Mouse (Mus musculus) right cerebral cortex, adult 18-20 months (tissue): ENCODE results near the gene Rarb.

Experiments used
- DNase-seq: peaks from one replicate; pipeline ENCODE4 v3.0.0; 2022; ENCODE audit warnings: mixed read lengths

Gene Rarb

DNA sequence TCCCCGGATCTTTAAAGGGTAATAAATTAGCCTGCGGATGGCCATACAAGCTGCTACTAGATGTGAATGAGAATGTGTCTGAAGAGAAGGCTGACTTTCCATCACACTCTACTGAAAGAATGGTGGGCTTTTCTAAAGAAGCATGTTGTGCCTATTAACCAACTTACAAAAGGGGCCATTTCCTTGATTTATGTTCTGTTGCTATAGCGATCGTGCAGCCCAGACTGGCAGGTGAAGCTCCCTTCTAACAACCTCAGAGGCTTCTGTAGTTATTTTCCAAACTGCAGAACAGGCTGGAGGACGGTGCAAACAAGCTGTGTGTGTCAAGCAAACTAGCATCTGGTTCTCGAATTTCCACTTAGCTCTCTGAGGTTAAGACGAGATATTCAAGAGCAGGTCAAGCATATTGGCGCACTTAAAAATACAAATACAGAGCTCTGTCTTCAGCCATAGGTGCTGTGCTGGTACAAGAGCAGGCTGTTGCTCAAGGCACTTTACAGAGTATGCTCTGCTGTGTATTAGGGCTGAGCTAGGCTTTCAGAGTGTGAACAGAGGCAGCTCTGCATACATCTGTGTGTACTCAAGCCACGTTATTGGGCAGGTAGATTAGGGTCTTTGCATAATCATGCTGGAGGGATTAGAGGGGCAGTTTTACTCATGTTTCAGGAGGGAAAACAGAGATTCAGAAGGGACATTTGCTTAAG, 85.2 kb downstream of the Rarb start:
- no peak for DNase-seq

- no peak for DNase-seq
Measured at GRCm38 (mm10) chr14:16732054-16732453, 86.9 kb downstream of the Rarb start.

GRCm38 (mm10) chr14:16728175-16728838, 90.6 kb downstream of the Rarb start:
- no peak for DNase-seq

- no peak for DNase-seq
Measured at GRCm38 (mm10) chr14:16723991-16724390, 95.0 kb downstream of the Rarb start.

- DNase-seq: no peak
Measured at GRCm38 (mm10) chr14:16717821-16718220, 101.1 kb downstream of the Rarb start.

DNA sequence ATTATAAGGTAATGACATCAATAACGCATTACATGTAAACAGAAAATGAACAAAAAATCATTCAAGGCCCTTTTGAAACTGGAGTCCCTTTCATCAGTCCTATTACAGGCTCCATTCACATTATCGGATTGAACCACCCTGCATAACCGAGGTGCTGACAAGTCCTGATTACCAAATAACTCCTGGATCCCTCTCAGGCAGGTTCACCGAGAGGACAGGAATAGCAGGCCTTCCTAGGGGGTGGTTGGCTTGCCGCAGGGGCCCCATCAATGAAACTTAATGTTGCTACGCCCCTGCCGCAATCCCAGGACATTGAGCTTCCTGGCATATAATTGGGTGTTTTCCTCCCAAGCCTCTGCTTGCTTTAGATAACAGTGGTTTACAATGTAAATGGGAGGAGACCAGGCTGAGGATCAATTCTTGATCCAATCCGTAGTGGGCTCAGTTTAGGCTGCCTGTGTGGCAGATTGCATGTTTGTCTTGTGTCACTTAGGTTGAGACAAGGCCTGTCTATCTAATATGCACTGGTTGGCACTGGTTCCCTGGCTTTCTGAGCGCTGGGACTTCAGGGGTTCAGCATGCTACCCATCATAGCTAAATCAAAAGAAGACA, 104.5 kb downstream of the Rarb start:
- no peak for DNase-seq

DNA sequence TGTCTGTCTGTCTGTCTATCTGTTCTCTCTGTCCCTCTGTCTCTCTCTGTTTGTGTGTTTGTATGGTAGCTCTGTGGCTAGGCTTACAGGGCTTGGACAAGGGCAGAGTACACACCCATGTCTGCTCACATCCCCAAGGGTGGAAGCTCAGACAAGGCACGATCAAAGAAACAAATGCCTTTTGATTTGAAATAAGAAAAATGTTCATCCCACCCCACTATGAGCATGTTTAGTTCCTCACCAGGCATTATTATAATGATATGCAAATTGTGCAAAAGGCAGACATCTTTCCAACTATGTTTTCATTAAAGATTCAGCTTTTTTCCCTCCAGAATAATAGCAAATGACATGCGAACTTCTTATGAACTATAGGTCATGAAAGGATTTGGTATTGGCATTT, 105.2 kb downstream of the Rarb start:
- no peak for DNase-seq

- DNase-seq: no peak
Measured at GRCm38 (mm10) chr14:16699228-16699627, 119.7 kb downstream of the Rarb start.

DNA sequence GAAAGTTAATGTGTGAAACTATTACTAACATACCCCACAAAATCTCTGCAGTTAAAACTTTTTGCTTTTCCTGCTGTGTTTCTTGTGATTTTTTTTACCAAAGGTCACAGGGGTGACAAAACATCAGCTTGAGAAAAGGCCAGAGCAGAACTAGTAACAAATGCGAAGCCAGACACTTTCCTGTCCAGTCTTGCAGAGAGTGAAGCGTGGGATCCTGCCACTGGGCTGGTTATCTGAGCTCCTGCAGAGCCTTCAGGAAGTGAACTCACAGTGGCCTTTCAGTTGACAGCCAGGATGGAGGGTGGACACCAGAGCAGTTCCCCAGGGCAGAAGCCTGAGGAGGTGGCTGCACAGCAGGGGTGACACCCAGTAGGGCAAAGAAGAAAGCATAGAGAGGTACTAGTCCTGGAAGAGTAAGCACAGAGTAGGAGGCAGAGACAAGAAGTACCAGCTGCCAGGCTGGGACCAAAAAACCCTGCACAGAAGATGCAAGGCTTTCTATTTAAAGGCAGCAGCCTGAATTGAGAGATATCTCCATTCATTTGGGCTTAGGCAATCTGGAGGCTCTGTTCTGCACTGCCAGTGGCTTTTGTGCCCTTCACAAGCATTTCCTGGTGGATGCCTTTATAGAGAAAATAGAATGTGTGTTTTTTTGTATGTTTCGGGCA, 123.4 kb downstream of the Rarb start:
- peak; percentile 61 for DNase-seq

DNA sequence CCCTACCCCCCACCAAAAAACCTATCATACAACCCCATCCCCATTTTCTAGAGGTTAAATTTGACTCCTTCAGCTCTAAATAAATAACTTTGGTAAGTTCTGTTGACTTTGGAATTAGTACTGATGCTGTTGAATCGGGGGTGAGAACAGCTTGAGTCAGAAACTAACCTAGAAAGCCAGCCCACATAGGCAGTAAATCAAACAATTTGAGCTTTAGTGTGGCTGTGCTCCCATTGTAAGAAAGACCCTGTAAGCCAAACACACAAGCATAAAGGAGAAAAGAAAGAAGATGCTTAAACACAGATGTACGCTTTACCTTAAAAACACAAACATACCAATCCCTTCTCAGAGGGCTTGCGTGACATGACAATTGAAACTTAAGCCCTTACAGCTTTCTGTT, 140.6 kb downstream of the Rarb start:
- DNase-seq: no peak

DNA sequence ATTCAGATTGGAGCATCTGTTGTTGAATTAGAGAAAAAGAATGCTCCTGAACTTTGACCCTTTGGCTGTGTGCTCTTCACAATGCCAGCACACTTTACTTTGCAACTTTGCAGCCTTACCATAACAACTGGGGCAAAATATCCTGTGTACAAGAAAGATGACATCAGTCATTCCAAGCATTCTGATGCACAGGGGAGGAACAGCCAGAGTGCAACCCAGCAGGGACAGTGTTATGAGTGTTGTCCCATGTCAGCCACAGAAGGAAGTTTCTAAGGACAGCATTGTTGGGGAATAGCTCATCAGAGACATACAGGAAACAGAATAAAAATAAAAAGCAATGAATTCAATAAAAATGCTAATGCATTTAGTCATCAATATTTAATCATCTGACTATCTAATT, 141.9 kb downstream of the Rarb start:
- no peak for DNase-seq

- DNase-seq: peak; percentile 65
Measured at GRCm38 (mm10) chr14:16670571-16670970, 148.4 kb downstream of the Rarb start.

GRCm38 (mm10) chr14:16639153-16639943, 179.6 kb downstream of the Rarb start:
- no peak for DNase-seq

DNA sequence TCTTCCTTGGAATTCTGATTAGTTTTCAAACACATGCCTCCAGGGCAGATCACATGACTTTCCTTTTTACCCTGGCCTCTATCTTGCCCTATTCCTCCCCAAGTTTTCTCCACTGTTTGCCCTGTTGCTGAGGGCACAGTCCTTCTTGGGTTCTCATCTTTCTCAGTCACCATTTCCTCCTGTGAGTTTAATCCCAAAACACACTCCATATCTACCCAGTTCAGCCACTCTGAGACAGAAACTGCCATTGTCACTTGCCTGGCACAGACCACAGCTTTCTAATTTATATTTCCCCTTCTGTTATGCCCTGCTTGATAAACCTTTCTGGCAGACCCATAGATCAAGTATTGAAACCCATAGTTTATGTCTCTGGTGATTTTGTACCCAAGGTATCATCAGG, 205.0 kb downstream of the Rarb start:
- no peak for DNase-seq

GRCm38 (mm10) chr14:16605480-16605879, 213.5 kb downstream of the Rarb start:
- DNase-seq: peak; percentile 24

DNA sequence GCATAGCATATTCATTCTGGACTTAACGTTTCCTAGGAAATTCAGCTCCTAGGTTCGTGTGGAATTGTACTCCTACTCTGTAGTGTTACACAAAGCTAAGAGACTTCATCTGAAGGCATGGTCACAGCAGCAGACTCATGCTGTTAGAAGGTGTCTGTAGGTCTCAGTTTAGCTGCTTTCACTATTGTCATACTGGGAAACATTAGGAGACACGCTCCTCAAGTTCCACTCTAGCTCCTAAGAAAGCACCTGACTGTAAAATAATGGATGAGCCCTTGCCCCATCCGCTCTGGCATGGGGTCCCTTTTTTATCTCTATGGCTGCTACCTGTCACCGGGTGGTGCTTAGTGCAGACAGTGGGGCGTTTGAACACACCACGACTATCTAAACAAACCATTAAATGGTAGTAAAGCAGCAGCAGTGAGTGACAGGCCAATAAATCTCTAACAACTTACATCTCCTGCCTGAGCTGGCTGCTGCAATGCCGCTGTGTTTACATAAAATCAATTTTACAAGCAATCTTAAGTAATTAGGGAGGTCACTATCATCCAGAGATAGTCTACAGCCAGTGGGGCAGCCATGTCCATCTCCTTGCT, 214.4 kb downstream of the Rarb start:
- DNase-seq: no peak

- DNase-seq: no peak
Measured at GRCm38 (mm10) chr14:16603040-16603590, 215.8 kb downstream of the Rarb start.

GRCm38 (mm10) chr14:16599224-16599623, 219.7 kb downstream of the Rarb start:
- peak; percentile 70 for DNase-seq

- DNase-seq: peak; percentile 20
Measured at GRCm38 (mm10) chr14:16598074-16598501, 220.9 kb downstream of the Rarb start.

DNA sequence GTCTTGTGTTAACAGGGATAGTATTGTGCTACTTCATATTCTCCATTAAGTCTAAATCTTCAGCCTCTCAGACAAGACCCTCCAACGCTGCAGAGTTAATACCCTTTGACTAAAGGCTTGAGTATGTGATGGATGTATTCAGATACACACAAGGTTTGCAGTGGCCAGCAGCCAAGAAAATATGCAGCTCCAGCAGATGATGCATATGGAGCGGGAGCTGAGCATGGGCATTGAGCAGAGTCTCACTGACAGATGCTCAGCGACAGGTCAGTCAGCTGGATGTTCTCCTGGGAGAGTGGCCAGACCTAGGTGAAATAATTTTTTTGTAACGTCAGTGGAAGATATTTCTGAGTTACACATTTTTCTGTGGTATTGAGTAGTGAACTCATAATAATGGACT, 229.8 kb downstream of the Rarb start:
- no peak for DNase-seq

DNA sequence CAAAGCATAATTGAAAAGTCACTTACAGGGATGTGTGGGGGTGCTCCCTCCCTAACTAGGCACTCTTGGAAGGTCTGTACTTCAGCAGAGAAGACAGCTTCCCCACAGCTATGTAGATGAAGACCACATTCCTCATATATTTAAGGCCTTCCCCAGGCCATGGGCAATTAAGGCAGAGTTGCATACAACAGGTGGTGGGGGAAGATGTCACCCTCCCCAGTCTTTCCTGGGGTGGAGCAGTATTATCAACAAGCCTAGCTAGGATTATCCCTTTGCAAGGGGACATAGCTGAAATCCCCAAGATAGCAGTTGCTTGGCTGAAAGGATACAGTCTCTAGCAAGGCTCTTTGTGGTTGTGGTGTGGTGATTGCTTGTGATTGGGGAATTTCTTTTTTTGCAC, 240.9 kb downstream of the Rarb start:
- no peak for DNase-seq

- peak; percentile 17 for DNase-seq
Measured at GRCm38 (mm10) chr14:16577049-16577448, 241.9 kb downstream of the Rarb start.
